Mouse (Mus musculus): ENCODE measurements around the gene Mief2. TPM values are rescaled to one million over a fixed set of nuclear protein-coding genes. Genes with fewer than 3 reads are reported as not detected.

The Mief2 gene
- polyA plus RNA-seq (2017; shearing (Covaris generic)) = 10 to 100 TPM; 13.6 to 17.9 TPM

DNA sequence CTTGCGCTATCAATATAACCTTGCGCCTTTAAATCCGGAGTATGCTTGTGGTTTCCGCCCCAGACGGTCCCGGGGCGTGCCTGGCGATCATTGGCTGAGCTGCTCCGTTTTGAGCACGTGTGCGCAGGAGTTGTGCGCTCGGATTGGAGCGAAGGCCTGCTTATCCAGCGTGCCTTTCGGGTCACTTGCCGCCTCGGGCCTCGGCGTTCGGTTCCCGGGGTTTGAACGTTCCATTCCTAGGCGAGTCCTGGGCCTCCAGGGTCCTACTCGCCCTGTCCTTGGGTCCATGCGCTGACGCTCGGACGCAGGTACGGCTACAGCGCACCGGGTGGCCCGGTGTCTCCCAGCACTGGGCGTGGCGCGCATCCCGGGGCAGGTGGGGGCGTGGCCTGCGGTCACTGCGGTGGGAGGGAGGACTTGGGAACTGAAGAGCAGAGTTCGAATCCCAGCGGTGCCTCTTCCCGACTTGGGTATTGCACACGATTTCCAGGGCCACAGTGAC lies at the start of gene Mief2:
Gene Mief2 (plus strand): TSS at position 139 of the 502 bp plus-strand sequence.

DNA sequence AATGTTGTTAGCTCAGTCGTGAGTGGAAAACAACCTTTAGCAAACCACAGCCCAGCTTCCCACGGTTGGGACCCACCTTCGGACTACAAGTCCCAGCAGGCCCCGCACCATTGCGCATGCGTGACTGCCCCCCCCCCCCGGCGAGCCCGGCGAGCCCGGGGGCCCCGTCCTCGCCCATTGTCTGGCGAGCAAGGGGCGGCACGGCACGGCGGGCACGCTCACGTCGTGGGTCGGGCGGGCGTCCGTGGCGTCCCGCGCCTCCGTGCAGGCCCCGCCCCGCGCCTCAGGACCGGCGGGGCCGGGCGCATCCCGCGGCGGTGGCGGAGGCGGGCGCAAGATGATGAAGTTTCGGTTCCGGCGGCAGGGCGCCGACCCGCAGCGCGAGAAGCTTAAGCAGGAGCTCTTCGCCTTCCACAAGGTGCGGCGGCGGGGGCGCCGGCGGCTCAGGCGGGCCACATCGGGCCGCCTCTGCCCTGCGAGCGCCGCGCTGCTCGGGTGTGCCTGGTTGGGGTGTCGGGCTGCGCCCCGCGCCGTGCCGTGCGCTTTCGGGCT lies 28.6 kb upstream of the Mief2 start, which contains the start of gene Llgl1:
Gene Llgl1 (plus strand): TSS at position 200 of the 552 bp plus-strand sequence.

DNA sequence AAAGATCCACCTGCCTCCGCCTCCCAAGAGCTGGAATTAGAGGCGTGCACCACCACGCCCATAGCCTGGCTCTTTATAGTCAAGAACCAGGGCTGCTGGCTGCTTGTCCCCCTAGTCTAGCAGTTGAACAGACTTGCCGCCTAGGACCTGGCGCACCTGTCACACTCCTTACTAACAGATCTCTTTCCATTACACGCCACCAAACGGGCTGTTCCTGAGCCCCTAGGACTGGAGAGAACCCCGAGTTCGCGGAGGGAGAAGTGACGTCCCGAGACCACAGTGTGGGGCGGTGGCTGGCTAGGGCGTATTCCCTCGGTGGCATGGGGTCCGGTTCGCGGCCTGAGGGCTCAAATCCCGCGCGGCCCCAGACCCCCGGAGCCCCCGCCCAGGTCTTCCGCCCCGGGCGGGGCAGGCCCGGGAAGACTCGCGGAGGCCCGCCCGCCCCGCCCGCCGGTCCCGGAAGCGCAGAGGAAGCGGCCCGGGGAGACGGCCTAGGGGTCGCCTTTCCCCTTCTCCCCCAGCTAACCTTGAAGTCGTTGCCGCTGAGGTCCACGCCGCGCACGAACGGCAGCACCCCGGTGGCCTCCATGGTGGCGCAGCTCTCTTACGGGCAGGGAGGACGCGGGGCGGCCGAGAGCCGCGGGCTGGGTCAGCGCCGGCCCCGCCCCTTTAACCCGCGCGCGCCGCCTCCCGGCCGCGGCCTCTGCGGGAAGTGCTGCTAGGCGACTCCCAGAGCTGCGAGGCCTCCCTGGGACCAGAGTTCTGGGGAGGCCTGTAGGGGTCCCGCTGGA lies 1.4 kb upstream of the Mief2 start, which contains the start of gene Flii:
Gene Flii (minus strand): TSS at position 663 of the 791 bp plus-strand sequence.

DNA sequence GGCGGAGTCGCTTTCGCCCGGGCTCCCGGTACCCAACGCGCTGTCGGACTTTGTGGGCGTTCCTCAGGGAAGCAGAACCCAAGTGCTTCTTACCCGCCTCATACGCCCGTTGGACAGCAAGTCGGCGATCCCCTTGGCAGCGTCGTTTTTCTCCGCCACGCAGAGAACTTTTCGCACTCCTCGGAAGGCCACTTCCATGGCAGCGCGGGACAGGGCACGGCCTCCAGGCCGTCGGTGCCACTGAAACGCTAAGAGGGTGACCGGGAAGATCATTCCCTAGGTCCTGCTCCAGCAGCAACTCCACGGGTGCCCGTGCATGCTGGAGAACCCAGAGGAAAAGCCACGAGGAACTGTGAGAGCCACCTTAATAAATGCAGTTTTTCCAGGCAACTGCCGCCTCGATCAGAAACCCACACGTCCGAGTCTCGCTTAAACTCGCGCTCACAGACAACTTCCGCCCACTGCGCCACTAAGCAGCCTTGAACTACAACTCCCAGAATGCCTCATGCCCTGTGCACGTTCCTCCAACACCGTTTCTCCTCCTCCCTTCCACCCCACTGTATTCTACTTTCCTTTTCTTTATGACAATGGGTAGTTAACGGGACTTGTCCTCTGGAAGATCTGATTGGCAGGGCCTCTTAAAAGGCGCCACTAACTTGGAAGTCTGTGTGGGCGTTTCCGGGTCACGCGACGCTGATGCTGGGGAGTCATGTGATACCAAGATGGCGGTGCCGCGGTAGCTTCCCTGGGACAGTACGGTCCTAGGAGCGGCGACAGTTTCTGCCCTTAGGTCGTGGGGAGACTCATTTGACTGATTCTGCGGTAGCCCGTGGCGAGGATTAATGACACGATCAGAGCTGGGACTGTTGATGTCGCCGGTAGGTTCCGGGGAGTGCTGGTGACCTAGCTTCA lies 48.9 kb downstream of the Mief2 start, which contains the start of the genes Top3a and Smcr8:
Gene Top3a (minus strand): TSS at position 537 of the 912 bp plus-strand sequence.
Gene Smcr8 (plus strand): TSS at position 696 of the 912 bp plus-strand sequence.

Other genes starting within 250 kb of the Mief2 start
- 10 to 100 TPM; 17.2 to 26.4 TPM for gene Alkbh5, start 192.0 kb upstream of the Mief2 start, polyA plus RNA-seq (2017; shearing (Covaris generic))
- gene Llgl1, start 28.7 kb upstream of the Mief2 start, polyA plus RNA-seq (2017; shearing (Covaris generic)) = 10 to 100 TPM; 31.0 to 32.5 TPM
- 100 to 1,000 TPM; 104 to 176 TPM for gene Flii, start 1.1 kb upstream of the Mief2 start, polyA plus RNA-seq (2017; shearing (Covaris generic))
- 10 to 100 TPM in 1 of 2 experiments, 1 to 10 TPM in 1; 9.9 to 10.6 TPM for gene Top3a, start 49.0 kb downstream of the Mief2 start, polyA plus RNA-seq (2017; shearing (Covaris generic))
- gene Smcr8, start 49.1 kb downstream of the Mief2 start, polyA plus RNA-seq (2017; shearing (Covaris generic)) = 1 to 10 TPM; 4.9 to 8.7 TPM
- gene Shmt1, start 83.3 kb downstream of the Mief2 start, polyA plus RNA-seq (2017; shearing (Covaris generic)) = 10 to 100 TPM; 19.5 to 24.9 TPM
- 10 to 100 TPM; 27.0 to 27.2 TPM for gene Dhrs7b, start 102.2 kb downstream of the Mief2 start, polyA plus RNA-seq (2017; shearing (Covaris generic))
- gene Tmem11, start 150.9 kb downstream of the Mief2 start, polyA plus RNA-seq (2017; shearing (Covaris generic)) = 10 to 100 TPM; 26.3 to 39.7 TPM
- gene Natd1, start 186.4 kb downstream of the Mief2 start, polyA plus RNA-seq (2017; shearing (Covaris generic)) = 10 to 100 TPM in 1 of 2 experiments, 1 to 10 TPM in 1; 8.4 to 10.4 TPM
- gene Map2k3, start 203.6 kb downstream of the Mief2 start, polyA plus RNA-seq (2017; shearing (Covaris generic)) = 100 to 1,000 TPM in 1 of 2 experiments, 10 to 100 TPM in 1; 65.7 to 124 TPM